Comparison of ENCODE assay signal across 9 mouse cellular contexts in genomic region chr2:109678090-109678409, GRCm38 (mm10). TPM values are rescaled to one million over a fixed set of nuclear protein-coding genes. Genes with fewer than 3 reads are reported as not detected.
DNase-seq lines count a peak whose midpoint lies in the region; ATAC-seq and TF ChIP-seq lines count a peak whose summit lies in the region.
"Had no signal": no experiment of that assay in that cellular context is flagged by ENCODE, and none has a peak within 500 bp of the region (broad histone marks: within the 10 kb centered on the region; RNA-seq: fewer than 3 reads in every experiment).

No protein-coding gene starts in this region.

- intact Hi-C loops in heart, adult 2 months (cut with DNase I), result no loop called here
- intact Hi-C loops in heart, postnatal 36 days (cut with DNase I), result no loop called here

- under 1% methylated on average over 18 of the region's 18 CpGs for WGBS in heart, adult 2 months
- 1% methylated on average over 18 of the region's 18 CpGs for WGBS in forebrain, embryonic 14.5 days
- WGBS in liver, embryonic 13.5 days (ENCODE audit: insufficient replicate concordance), result 1% methylated on average over 18 of the region's 18 CpGs

- peak overlapping the region; percentile 68 for H3K4me2 ChIP-seq in forebrain, embryonic 14.5 days (ENCODE audit: low read length)
- H3K4me2 ChIP-seq in liver, embryonic 13.5 days, result peak overlapping the region; percentile 54

- no peak overlapping the region for H3K4me3 ChIP-seq in heart, adult 2 months
- H3K4me3 ChIP-seq in forebrain, embryonic 14.5 days (ENCODE audit: low read depth, low read length), result peak overlapping the region; percentile 43
- H3K4me3 ChIP-seq in liver, embryonic 13.5 days (replicated peaks), result peak overlapping the region; percentile 35

- TF ChIP-seq POLR2A in heart, adult 2 months (IDR thresholded peaks at IDR 0.05; ENCODE audit: insufficient read depth, low read depth, low read length), result no peak

- DNase-seq in heart, adult 2 months, result peak; percentile 14 to 23
- DNase-seq in heart, postnatal 36 days, result no peak
- DNase-seq in cerebellum, adult 11 months, result peak; percentile 82
- peak; percentile 93 for DNase-seq in forebrain, embryonic 14.5 days (ENCODE audit: low spot score)
- peak; percentile 28 for DNase-seq in kidney, postnatal 10 days
- DNase-seq in liver, embryonic 13.5 days, result no peak
- peak; percentile 91 for DNase-seq in right cerebral cortex, adult 18-20 months

- no peak for TF ChIP-seq EP300 in heart, adult 2 months (IDR thresholded peaks at IDR 0.05; ENCODE audit: insufficient read depth, low read depth, low read length)

- H3K79me2 ChIP-seq in heart, adult 2 months (replicated peaks; ENCODE audit: control insufficient read depth, insufficient read depth, low read length), result no peaks in the 10 kb centered on the region

- H3K27ac ChIP-seq in heart, adult 2 months, result no peak overlapping the region
- peak overlapping the region; percentile 71 for H3K27ac ChIP-seq in forebrain, embryonic 14.5 days (ENCODE audit: low read depth, low read length)
- H3K27ac ChIP-seq in liver, embryonic 13.5 days, result no peak overlapping the region

- no peak for TF ChIP-seq CTCF in heart, adult 2 months (IDR thresholded peaks at IDR 0.05)

- peaks cover 12% of the 10 kb centered on the region for H3K27me3 ChIP-seq in heart, adult 2 months (ENCODE audit: control insufficient read depth, insufficient read depth, low read length)
- H3K27me3 ChIP-seq in forebrain, embryonic 14.5 days (replicated peaks; ENCODE audit: control insufficient read depth, insufficient read depth, low read length), result peaks cover 40% of the 10 kb centered on the region
- peaks cover 64% of the 10 kb centered on the region for H3K27me3 ChIP-seq in liver, embryonic 13.5 days

- no peaks in the 10 kb centered on the region for H3K36me3 ChIP-seq in heart, adult 2 months (ENCODE audit: control insufficient read depth, insufficient read depth, low read length)
- no peaks in the 10 kb centered on the region for H3K36me3 ChIP-seq in forebrain, embryonic 14.5 days (ENCODE audit: control insufficient read depth, insufficient read depth, low read length)
- H3K36me3 ChIP-seq in liver, embryonic 13.5 days, result no peaks in the 10 kb centered on the region
- H3K36me3 ChIP-seq: G1E had no signal

- no peaks in the 10 kb centered on the region for H3K9me3 ChIP-seq in forebrain, embryonic 14.5 days (replicated peaks; ENCODE audit: control insufficient read depth, low read length)
- no peaks in the 10 kb centered on the region for H3K9me3 ChIP-seq in liver, embryonic 13.5 days (replicated peaks)

- ATAC-seq in forebrain, embryonic 14.5 days, result peak; percentile 85
- no peak for ATAC-seq in liver, embryonic 13.5 days (ENCODE audit: low read depth)
- no peak for ATAC-seq in erythroblast, adult 5-6 weeks (replicated peaks; ENCODE audit: low FRiP score, poor library complexity, severe bottlenecking)

- H3K4me1 ChIP-seq in heart, adult 2 months (ENCODE audit: control insufficient read depth, insufficient read depth, low read length), result no peaks in the 10 kb centered on the region
- H3K4me1 ChIP-seq in forebrain, embryonic 14.5 days (ENCODE audit: control insufficient read depth, insufficient read depth, low read length), result peaks cover 13% of the 10 kb centered on the region; the same call in 1 of the 2 replicates
- H3K4me1 ChIP-seq in liver, embryonic 13.5 days (replicated peaks), result peaks cover 3% of the 10 kb centered on the region; the same call in 1 of the 2 replicates

- H3K9ac ChIP-seq in heart, adult 2 months (ENCODE audit: low read depth, low read length), result no peak overlapping the region
- peak overlapping the region; percentile 70 for H3K9ac ChIP-seq in forebrain, embryonic 14.5 days (ENCODE audit: low read length)
- H3K9ac ChIP-seq in liver, embryonic 13.5 days, result no peak overlapping the region

RNA-seq across cellular contexts. Expression of gene Bdnf, which starts 3.5 kb away (rescaled TPM):
- 1 to 10 TPM; 3.0 to 7.4 TPM for total RNA-seq in heart, adult 2 months (2021)
- polyA plus RNA-seq in heart, adult 2 months (2012; rRNA removed), result 1.4 and 1.5 TPM in 2 replicates
- total RNA-seq in heart, postnatal 36 days (2021), result 1 to 10 TPM; 5.3 to 7.9 TPM
- 2.0 and 2.9 TPM in 2 replicates for polyA plus RNA-seq in forebrain, embryonic 14.5 days (2014; fragmentation: Nextera tagmentation; extraction: Ambion mirVana)
- 0.16 and 0.20 TPM in 2 replicates for polyA plus RNA-seq in liver, embryonic 13.5 days (2015; fragmentation: Nextera tagmentation; extraction: Ambion mirVana)
- not detected in 2 replicates for total RNA-seq in erythroblast, adult 5-6 weeks (2015; ENCODE audit: low replicate concordance)
- total RNA-seq in erythroblast, adult 5-6 weeks (2017; ENCODE audit: low replicate concordance), result not detected in 2 replicates
- polyA plus RNA-seq: G1E had no signal

Comparison
In these comparisons a context has a peak if more than half of its experiments do, and no peak if none do; other contexts are left out.
1. DNase-seq: peak in heart, adult 2 months (2 of 2), cerebellum, adult 11 months (single experiment), forebrain, embryonic 14.5 days (single experiment), kidney, postnatal 10 days (single experiment) and right cerebral cortex, adult 18-20 months (single experiment); none in heart, postnatal 36 days (0 of 2) and liver, embryonic 13.5 days (single experiment).